Mouse (Mus musculus) CH12F3 (cell line): ENCODE data around the gene Sgms1.

Source experiments
- in situ Hi-C: fragments of 300-500 bp; cut with MboI; formaldehyde crosslinking; loops from 2 replicates; pipeline ENCODE4 v1.14.3; 2020; ENCODE audit warnings: low sequenced_read_pairs

Sgms1 gene

DNA sequence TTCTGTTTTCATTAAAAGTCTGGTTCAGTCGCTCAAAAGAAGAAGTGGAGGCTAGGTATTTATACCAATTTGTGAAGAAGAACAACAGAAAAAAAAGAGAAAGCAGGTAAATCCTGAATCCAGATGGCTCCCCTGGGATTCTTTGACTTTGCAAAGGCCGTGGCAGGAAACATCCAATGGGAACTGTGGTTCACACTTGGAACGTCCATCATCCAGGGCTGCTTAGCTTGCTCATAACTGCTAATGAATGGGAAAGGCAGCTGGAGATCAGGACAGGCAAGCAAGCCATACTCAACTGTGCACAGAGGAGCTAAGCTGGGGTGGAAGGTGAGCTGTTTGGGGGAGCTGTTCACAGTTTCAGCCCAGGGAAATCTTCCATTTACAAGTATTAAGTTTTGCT lies 115.8 kb downstream of the Sgms1 start:
- in situ Hi-C loops = no loop called here

DNA sequence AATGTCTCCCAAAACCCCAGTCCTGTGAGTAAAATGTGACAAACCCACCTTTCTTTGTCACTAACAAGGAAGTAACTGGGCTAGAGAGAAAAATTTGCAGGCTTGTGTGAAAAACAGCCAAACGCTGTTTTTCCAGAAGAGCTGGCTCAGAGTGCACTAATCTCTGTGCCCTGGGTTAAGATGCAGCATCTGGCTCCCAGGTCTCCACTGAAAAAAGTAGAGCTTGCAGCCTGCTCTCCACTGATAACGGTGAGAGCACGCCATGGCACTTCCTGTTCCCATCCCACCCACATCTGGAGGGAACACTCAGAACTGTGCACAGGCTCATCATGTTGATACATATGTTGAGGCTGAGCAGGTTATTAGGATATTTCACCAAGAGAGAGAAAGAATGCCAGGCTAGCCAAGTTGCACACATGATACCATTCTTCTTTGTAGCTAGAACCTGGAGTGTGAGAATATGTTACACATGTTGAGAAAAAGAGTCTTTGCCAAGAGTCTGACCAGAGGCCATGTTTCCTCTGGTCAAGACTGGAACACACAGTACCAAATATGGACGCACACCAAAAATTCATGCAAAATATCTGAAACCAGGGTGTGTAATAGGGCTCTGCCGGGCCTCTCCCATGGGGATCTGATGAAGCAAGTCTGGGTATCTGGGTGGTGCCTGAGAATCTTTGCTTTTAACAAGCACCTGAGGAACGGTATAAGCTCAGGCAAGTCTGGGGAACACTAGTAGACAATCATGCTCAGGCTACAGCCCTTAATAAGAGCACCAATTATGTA lies 116.8 kb downstream of the Sgms1 start:
- in situ Hi-C loops = no loop called here

DNA sequence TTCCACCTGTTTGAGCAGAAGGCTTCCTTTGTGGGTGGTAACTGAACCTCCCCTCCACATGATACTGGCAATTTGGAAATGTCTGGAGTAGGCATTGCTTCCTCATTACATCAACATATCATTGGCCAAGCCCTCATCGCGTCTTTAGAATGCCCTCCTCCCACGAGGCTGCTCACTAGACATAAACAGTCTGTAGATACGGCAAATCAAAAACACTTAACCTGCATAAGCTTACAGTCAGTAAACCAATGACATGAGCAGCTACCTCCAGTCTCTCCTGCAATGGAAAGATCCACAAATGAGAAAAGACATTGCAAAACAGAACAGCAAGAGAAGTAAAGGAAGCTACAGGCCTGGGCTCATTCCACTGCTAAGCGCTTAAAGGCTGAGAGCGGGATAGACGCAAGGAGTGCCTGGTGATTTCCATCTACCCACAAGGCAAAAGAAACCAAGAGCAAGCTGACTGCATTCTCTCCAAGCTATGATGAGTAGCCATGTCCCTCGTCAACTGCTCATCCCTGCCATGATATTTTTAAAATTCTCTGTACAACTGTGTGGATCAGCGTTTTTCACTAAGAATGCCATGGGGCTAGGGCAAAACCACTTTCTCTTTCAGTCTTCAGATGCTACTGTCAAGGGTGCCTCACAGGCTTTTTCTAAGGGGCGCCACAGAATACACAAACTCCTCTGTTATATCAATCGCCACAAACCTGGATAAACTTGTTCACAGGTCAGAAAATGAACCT lies 117.9 kb downstream of the Sgms1 start:
- in situ Hi-C loops = no loop called here

DNA sequence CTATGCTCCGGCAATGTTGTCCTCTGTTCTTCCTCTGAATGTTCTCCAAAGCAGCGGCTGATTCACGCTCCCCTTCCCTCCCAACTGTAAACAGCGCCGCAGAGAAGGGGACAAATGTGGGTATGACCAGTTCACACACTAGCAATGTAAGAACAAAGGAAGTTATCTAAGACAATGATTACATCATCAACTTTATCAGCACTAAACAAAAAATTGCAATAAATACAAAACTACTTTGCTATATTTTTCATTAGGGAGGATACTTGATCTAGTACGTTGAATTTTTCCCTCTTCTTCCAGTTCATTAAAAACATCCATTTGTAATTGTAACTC lies 119.7 kb downstream of the Sgms1 start:
- in situ Hi-C loops = no loop called here

DNA sequence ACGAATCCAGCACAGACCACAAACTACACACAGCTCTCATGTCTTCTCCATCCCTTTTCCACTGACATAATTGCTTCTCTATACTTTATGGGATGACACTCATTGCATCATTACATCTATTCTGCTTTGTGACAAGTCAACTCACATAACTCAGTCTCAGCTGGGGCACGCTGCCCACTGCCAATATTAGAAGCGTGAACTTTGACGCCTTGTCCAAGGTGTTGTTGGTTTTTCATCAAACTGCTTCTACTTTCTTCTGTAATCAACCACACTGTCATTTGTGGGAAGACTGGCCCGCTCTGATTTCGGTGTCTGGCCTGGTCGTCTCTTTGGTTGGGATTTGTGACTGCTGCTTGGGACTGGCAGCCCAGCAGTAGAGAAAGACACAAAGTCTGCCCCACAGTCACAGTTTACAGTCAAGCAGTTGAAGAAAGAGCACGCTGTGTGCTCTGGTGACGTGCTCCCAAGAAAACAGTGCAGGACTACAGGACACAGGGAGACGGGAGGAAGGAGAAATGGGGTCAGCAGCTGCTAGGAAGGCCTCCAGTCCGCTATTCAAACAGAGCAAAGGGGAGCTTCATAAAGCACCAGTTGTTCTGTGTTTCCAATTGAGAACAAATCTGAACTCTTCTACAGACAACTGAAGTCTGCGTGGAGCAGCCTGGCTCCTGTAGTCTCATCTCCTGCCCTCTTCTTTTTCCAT lies 120.2 kb downstream of the Sgms1 start:
- in situ Hi-C loops = no loop called here

DNA sequence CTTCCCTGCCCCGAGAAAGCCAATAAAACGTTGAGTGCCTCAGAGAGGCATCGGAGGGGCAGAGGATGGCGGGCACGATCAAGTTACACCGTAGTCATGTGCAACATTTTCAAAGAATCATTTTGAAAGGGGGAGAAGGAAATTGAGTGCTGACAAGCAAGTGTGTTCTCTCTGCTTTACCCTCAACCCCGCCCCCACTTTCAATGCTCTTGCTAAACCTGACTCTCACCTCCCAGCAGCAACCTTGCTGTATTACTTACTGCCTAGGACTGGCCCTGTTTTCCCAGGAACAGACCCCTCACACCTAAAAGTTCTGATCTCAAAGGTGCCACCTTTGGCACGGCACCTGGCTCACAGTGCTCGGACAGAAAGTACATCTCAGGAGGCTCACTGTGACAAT lies 121.0 kb downstream of the Sgms1 start:
- in situ Hi-C loops = no loop called here

DNA sequence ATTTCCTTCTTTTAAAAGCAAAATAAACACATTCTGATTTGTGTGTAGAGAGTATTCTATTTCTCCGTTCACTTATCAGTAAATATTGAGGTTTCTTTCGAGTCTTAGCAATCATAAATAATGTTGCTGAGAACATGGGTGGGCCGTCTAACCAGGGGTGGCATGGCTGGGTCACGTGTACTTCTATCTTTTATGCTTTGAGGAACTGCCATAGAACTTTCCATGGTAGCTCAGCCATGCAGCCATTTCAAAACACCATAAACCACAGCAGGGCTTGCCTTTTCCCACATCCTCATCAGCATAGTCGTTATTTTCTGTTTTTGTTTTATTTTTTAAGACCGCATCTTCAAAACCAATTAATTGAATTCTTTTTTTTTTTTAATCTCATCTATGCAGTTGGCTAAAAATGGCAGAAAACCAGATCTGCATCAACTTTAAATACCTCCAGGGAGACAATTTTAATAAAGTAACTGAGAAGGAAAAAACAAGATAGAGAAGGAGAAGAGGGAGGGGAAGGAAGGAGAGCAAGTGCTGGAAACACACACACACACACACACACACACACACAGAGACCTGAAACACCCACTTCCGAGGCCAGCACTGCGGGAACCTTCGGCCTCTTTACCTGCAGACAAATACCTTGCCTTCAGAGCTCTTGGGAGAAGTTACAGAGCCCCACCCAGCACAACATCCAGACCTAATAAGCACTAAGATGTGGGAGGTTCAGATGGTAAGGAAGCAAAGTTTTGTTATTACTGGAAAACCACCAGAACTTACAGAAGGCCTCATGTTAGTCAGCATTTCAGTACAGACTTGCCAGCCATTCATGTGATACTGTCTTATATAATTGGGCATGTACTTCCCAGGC lies 122.9 kb downstream of the Sgms1 start:
- in situ Hi-C loops = no loop called here

DNA sequence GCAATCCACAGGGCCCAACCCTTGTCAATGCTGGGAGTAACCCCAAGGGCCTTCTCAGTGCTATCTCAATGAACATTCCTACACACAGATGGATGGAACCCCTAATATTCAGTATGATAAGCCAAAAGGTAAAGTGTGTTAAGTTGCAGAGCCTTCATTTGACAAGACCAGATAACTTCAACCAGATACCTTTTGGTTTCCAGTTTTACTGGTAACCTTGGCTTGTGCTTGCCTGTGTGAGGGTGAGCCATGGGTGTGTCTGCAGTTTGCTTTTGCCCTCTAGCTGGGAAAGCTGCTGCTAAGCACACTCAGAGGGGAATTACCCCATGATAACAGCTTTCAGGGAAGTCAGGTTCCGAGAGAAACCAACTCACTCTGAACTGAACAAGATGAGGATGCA lies 125.8 kb downstream of the Sgms1 start:
- in situ Hi-C loops = no loop called here

DNA sequence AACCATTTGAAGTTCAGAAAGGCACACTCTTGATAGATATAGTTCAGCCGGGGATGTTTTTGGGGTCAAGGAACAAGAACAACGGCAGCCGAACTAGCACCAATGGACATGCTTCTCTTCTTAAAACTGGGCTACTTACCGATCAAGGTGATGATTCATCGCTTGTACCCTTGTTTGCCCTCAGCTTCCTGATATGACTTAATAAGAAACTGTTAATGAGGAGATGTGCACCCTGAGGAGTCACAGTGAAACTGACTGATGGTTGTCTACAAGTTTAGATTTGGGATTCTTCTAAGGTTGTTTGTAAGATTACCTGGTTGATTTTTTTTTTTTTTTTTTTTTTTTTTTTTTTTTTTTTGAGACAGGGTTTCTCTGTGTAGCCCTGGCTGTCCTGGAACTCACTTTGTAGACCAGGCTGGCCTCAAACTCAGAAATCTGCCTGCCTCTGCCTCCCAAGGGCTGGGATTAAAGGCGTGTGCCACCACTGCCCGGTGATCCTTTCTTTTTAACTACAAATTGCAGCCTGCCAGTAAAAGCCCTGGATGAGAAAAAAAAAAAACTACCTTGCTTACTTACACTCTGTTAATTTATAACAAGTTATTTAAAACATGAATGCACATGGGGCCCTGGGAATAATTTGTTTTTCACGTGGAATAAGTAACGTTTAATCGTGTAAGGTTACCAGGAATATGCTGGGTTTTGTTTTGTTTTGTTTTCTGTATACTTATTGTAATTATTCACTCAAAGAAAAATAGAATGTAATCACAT lies 126.5 kb downstream of the Sgms1 start:
- in situ Hi-C loops = no loop called here

DNA sequence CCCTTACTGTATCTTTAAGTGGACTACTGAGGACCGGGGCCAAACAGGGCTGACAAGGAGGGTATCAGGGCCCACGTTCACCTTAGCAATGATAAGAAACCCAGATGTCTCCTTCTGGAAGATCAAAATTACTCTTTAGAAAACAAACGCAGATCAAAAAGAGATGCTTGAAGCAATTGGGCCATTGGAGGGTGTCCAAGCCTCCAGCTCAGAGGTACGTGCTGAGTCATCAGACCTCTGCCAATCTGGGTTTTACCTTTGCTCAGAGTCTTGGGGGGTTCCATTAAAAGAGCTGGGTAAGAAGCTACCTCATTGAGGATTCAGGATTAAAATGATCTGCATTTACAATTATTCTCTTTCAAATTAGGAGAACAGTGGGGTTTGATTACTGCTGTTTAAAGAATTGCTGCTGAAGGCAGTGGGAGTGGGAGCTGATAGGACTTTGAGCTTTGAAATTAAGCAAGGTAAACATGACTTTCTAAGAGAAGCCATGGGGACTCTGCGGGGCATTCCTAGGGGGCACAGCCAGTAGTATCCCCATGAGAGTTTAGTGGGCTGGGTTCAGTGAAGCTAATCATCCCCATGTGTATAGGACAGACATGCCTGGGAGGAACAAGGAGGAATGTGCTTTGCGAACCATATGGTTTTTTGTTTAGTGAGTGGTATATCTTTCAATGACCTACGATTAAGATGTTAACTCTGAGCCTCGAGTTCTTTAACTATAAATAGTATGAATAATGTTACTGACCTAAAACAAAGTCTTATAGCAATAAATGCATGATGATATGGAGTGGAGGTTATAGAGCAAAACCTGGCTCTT lies 128.4 kb downstream of the Sgms1 start:
- in situ Hi-C loops = no loop called here

DNA sequence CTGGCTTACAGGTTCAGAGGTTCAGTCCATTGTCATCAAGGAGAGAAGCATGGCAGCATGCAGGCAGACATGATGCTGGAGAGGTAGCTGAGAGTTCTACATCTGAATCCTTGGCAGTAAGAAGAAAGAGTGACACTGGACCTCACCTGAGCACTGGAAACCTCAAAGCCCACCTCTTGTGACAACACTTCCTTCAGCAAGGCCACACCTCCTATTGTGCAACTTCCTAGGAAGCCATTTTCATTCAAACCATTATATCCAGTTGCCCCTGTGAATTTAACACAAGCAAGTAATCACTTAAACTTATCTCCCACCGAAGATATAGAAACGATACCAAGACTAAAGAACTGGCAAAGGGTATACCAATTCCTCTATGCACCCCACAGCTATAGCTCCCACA lies 129.7 kb downstream of the Sgms1 start:
- in situ Hi-C loops = no loop called here

DNA sequence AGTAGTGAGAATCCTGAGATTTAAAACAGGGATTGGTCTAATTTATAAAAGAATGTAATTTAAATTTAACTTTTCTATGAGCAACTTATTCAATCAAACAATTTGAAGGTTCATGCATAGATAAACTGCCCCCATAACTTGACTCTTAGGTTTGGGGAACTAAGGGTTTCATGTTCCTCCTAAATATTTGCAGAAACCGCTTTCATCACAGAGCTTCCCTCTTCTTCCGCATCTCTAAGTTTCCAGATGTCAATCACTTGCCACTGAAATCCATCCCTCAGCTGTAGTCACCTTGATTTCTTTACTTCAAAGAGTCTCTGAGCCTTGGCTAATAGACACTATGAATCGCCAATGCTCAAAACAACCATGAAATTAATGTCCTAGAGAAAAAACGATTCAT lies 130.5 kb downstream of the Sgms1 start:
- in situ Hi-C loops = no loop called here

DNA sequence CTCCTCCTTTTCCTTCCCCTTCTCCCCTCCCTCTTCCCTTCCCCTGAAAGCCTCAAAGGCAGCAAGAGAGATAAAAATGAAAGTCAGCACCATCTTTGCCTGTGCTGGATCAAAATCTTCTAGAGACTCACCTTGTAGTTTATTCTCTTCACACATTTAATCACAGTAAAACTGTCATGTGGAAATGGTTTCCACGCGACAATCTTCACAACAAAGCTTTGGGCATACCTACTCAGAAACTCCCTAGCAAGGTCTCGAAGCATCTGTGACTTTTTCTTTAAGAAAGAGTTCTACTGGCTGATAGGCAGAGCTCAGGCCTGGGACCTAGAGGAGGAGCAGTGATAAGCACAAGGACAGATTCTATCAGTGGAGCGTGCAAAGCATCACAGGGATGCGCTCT lies 131.4 kb downstream of the Sgms1 start:
- in situ Hi-C loops = no loop called here

DNA sequence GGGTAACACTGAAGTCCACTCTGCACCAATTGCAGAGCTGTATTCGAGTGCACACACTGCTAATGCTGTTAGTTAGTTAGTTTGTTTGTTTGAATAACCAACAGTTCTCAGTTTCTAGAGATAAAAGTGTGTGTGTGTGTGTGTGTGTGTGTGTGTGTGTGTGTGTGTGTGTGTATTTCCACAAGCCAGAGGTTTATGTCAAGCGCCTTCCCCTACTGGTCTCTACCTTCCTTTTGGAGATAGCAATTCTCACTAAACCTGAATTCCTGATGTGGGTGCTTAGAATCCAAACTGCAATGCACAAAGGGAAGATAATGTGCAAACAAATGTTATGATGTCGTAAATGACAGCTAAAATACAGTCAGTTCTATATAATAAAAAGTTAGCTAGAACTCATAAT lies 131.9 kb downstream of the Sgms1 start:
- in situ Hi-C loops = no loop called here

DNA sequence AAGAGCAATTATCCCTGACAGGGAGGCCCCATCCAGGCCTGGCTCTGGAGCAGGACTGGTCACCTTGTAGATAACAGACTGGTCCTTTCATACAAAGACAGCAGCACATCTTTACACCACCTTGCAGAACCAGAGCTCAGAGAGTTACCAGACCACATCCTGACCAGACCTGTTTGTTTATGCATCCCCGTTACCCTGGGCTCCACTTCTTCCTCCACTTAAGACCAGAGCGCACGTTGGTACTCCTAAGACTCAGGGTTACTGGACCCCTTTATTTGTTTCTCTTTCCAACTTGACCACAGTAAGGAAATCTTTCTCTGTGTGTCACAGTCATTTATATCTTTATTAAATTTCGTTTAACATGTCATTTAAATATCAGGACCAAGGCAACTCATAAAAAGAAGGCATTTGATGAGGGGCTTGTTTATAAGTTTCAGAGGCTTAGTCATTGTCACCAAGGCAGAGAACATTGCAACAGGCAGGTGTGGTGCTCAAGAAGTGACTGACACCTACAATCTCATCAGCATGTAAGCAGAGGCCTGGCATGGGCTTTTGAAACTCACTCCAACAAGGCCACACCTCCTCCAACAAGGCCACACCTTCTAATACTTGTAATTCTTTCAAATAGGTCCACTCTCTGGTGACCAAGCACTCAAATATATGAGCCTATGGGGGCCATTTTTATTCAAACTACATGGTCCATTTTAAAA lies 132.7 kb downstream of the Sgms1 start:
- in situ Hi-C loops = no loop called here

DNA sequence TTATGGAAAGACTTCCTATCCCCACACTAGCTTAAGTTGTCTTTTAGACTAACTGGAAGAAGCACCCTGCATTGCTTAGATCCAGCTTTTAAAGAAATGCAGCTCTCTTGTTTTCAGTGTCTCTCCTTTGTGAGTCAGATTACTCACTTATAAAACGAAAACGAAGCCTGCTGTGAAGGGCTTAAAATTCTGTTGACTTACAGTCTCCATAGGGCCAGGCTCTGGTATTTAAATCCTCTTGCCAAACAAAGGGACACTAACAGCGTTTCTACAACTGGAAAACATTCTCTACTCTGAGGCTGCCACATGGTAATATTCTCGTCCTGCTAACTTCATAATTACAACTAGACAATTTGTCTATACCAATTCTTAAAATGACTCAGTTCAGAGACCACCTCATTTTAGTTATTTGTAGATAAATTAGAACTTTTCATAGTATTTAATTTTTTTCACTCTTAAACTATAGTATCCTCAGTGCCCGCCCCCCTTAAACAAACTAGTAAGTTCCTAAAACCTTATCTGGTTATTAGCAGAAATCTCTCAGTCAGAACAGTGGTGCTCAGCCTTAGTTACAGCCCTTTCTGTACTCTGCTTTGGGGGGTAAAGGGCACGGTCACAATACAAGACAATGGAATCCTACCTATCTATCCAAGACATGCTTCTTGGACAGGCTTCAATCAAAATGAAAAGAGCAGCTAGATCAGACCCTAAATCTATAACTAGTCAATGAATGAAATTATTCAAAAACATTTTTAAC lies 133.9 kb downstream of the Sgms1 start:
- in situ Hi-C loops = no loop called here

DNA sequence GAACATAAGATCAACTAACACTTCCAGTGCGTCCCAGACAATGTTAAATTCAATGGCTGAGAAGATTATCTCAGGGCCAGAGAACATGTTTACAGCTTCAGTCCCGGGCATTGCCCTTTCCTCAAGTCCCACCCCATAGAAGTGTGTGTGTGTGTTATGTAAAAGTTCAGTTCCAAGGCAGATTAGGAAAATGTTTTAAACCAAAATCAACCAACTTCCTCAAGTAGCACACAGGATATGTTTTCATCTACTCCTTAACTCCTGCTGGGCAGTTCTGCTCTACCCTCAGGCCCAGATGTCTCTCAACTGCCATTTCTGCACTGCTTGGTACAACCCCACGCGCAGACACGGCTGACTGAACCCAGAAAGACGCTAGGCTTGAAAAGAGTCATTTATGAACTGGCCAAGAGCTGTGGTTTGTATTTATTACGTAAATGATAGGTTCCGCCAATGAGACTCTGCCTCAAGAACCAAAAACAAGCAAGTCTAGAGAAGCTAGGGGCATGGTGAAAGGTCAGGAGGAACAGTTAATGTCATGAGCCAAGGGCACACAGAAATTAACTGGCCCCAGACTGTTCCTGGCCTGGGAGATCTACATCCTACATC lies 134.7 kb downstream of the Sgms1 start:
- in situ Hi-C loops = no loop called here

DNA sequence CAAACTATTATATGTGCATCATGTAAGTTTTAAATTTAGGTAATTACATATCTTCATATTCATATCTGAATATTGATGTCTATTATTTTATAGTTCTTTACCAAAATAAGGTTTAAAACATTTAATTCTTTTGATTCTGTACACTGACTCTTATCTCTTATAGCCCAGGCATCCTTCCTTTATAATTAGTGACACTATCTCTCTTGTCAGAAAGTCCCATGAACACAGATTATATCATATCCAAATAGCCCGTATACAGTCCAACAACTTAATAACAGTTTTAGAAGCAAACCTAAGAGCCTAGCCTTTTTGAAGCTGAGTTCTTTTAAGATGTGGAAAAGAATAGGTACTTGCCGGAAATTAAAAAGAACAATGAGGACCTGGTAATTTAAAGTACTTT lies 135.3 kb downstream of the Sgms1 start:
- in situ Hi-C loops = no loop called here
